Mouse (Mus musculus) thymus, postnatal 4 days (tissue): ENCODE measurements around the gene Farsa.
"Not testable (repeated sequence)": the region's sequence is repeated elsewhere in the genome, so short reads cannot be mapped to it uniquely, and the experiment has no call there.

Experiments
- DNase-seq: peaks from one replicate; pipeline ENCODE4 v3.0.0; 2021

Farsa gene

DNA sequence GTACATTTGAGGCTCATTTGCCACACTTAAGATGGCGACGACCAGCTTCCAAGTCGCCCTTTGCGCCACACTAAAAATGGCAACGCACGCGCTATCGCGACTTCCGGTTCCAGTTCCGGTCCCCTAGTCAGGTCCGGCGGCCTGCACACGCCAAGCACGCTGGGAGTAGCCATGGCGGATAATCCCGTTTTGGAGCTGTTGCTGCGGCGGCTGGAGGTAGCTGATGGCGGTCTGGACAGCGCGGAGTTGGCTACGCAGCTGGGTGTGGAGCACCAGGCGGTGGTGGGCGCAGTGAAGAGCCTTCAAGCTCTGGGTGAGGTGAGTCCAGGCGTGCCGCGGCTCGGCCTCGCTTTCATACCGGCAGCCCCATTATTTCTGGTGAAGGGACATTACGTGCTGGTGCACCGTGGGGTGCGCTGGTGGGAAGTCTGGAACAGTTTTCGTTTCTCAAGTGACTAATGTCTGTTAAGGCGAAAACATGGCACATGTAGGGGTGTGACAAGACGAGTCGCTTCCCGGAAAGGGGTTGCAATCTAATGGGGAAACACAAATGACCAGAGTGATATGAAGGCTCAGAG is at the start of gene Farsa:
Gene Farsa (plus strand): TSS at position 126 of the 578 bp plus-strand sequence.
- DNase-seq = peak; percentile 91

- DNase-seq = no peak
Measured at GRCm38 (mm10) chr8:84809109-84809940, 47.5 kb upstream of the Farsa start.

DNA sequence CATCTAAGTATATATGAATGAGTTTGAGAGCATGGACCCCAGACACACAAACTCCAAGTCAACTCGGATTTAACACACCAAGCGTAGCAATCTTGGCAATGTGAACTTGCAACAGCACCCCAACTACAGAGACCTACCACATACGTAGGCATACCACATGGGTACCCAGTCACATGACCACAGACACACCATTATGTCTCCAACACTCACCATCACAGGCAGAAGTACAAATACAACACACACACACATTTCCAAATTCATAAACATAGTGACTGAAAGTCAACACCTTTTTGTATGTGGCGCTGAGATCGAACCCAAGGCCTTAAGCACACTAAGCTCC is 46.9 kb upstream of the Farsa start:
- DNase-seq = no peak

- DNase-seq = peak; percentile 93
Measured at GRCm38 (mm10) chr8:84810896-84811295, 45.9 kb upstream of the Farsa start.

DNA sequence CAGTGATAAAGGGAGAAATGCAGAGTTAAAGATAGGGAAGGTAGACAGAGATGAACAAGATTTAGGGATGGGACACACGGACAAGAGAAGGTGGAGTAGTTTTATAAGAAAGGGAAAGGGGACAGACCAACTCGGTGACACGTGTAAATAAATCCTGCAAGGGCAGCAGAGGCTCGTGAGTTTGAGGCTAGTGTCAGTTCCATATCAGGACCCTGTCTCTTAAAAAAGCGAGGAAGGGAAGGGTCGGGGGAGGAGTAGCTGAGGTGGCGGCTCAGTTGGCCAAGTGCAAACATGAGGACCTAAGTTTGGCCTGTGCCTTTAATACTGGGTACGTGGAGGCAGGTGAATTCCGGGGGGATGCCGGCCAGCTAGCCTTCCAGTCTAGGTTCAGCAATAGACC is 45.5 kb upstream of the Farsa start:
- no peak for DNase-seq

- DNase-seq = peak; percentile 89
Measured at GRCm38 (mm10) chr8:84813059-84813458, 43.7 kb upstream of the Farsa start.

DNA sequence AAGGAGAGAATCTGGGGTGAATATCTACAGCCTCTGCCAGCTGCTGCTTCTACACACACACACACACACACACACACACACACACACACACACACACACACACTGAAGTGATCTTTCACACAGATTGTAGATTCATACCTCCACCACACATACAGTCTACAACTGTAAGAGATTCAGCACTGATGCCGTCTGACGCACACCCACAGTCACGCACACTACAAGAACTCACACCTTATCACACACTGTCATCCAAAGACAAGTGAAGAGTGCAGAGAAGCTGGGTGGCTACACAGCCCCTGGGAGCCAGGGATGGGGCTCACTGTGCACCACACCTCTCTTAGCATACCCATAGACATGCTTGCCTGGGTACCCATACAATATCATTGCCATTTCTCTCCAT is 43.0 kb upstream of the Farsa start:
- no peak for DNase-seq

GRCm38 (mm10) chr8:84814240-84814554 is 42.6 kb upstream of the Farsa start:
- no peak for DNase-seq

GRCm38 (mm10) chr8:84814555-84815441 is 42.0 kb upstream of the Farsa start:
- peak; percentile 15 for DNase-seq

GRCm38 (mm10) chr8:84815547-84815946 is 41.2 kb upstream of the Farsa start:
- DNase-seq = peak; percentile 97

- peak; percentile 14 for DNase-seq
Measured at GRCm38 (mm10) chr8:84816117-84816516, 40.7 kb upstream of the Farsa start.

GRCm38 (mm10) chr8:84822723-84823122 is 34.1 kb upstream of the Farsa start, which contains the start of gene Dand5:
Dand5 (minus strand) TSS chr8:84822823.
- no peak for DNase-seq

- peak; percentile 84 for DNase-seq
Measured at GRCm38 (mm10) chr8:84823653-84824052, 33.1 kb upstream of the Farsa start.

DNA sequence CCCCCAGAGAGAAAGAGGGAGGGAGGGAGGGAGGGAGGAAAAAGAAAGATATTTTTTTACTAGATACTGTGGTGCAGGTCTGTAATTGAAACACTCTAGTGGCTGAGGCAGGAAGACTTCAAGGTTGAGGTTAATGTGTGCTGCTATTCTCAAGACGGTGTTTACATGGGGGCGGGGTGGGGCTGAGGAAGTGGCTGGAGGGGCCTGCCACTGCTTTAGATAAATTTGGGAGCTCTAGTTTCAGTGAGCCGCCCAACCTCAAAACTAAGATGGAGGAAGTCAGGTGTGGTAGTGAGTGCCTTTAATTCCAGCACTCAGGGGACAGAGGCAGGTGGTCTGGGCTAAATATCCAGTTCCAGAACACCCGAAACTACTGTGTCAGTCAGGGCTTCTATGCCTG is 31.2 kb upstream of the Farsa start:
- DNase-seq = peak; percentile 65

- not testable (repeated sequence) for DNase-seq
Measured at GRCm38 (mm10) chr8:84826518-84826917, 30.3 kb upstream of the Farsa start.

DNA sequence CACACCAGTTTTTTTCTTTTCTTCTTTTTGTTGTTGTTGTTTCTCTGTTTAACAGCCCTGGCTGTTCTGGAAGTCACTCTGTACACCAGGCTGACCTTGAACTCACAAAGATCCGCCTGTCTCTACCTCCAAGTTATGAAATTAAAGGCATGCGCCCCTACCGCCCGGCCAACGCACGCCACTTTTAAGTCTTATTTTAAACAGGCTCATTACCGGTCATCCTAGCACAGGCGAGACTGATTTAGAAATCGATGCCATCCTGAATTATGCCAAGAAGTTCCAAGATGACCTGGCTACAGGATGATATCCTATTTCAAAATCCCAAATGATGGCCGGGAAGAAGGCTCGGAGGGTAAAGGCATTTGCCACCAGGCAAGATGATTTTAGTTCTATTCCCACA is 25.3 kb upstream of the Farsa start, which contains the start of gene Gadd45gip1:
Gene Gadd45gip1 (plus strand): TSS at position 33 of the 400 bp plus-strand sequence.
- peak; percentile 50 for DNase-seq

DNA sequence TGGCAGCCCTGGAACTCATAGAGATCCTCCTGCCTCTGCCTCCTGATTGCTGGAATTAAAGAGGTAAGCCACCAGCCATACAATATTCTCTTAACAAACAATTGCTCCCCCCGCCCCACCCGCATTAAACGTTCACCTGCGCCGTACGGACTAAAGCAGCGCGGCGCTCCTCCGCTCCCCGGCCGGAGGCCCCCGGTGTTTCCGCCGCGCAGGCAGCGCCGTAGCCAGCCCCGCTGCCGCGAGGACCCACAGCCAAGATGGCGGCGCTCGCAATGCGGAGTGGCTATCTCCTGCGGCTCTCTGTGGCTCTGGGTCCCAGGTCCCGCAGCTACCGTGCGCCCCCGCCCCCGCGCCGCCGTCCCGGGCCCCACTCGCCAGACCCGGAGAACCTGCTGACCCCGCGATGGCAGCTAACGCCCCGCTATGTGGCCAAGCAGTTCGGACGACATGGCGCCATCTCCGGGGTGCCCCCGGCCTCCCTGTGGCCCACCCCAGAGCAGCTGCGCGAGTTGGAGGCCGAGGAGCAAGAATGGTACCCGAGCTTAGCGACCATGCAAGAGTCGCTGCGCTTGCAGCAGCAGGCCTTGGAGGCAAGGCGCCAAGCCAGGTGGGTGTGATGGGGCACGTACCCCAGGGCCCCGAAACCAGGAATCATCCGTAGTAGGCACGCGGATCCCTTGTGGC is 24.6 kb upstream of the Farsa start:
- peak; percentile 90 for DNase-seq

DNA sequence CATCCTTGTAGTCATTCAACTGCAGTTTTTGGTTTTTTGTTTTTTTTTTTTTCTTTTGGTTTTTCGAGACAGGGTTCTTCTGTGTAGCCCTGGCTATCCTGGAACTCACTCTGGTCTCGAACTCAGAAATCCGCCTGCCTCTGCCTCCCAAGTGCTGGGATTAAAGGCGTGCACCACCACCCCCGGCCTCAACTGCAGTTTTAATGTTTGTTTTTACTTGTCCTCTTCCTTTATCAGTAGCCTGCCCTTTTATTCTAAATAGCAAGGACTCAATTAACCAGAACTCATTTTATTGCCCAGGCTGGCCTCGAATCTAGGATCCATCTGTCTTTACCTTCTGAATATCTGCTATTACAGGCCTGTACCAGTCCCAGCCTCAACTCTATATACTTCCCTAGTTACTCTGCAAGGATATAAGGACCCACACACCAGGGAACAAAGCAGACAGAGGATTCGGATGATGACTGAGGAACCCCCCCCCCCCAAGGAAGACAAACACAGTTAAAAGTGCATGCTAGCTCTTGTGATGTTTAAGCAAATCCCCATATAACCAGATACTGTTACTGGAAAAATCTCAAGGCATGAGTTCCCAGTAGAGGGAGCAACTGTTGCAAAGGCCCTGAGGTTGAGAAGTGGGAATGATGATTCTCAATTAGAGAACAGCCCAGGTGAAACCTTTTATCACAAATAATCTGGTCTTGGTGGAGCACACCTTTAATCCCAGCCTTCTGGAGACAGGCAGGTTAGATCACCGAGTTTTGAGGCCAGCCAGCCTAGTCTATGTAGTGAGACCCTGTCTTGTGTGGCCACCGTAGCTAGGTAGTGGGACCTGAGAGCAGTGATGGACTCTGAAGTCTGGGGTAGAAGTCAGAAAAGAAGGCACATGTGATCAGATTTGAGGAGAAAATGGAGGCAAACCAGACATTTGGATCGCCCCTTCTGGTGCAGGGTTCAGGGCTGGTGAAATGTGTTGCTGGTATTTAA is 23.7 kb upstream of the Farsa start:
- DNase-seq = no peak

- no peak for DNase-seq
Measured at GRCm38 (mm10) chr8:84834002-84834865, 22.6 kb upstream of the Farsa start.
